Mouse (Mus musculus): ENCODE results near the gene Bcan.

The Bcan gene

DNA sequence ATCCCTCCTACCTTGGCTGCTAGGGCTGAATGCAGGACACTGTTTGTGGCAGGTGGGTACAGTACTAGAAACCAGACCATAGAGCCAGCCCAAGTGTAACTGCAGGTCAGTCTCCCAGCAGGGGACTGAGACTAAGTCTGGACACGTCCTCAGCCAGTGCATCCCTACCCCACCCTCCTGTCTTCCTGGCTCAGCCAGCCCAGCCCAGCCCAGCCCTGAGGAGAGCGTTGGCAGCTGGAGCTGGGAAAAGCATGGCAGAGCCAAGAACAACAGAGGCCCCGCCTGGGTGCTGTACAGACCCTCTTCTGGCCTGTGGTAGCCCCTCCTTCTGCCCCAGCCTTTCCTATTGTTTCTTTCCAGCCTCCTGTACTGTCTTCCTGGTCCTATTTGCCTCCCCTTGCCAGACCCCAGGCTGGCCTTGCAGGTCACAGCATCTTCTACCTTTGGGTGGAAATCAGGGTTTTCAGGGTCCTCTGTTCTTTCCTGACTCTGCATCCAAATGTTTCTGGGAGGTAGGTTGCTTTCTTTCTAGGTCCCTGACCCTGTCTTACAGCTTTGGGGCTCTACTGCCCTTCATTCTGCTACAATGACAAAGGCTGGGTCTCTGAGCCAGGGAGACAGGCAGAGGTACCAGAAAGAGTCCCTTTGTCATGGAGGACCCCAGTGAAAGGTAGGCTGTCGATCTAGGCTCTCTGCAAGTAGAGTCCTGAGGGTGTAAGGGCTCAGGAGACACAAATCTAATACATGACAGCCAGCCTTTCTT lies 55.0 kb downstream of the Bcan start:
- no peak for DNase-seq (ENCODE audit: low spot score in 2 of 2)

- DNase-seq (ENCODE audit: low spot score in 2 of 2), result no peak
Measured at GRCm38 (mm10) chr3:87943586-87943985, 56.4 kb downstream of the Bcan start.

DNA sequence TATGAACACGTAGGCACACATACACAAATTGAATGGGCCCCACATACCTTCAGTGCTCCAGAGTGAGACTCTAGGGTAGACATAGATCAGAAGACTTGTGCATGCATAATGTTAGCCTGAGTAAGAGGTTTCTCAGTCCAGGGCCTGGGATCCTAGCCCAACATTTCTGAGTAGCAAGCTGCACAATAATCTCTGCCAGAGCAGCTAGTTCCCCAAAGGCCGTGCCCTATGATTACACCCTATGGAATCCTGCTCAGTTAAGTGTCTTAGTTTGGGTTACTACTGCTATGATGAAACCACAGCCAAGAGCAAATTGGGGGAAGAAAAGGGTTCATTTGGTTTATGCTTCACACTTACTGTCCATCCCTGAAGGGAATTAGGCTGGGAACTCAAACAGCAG lies 57.6 kb downstream of the Bcan start:
- no peak for DNase-seq (ENCODE audit: low spot score in 2 of 2)

DNA sequence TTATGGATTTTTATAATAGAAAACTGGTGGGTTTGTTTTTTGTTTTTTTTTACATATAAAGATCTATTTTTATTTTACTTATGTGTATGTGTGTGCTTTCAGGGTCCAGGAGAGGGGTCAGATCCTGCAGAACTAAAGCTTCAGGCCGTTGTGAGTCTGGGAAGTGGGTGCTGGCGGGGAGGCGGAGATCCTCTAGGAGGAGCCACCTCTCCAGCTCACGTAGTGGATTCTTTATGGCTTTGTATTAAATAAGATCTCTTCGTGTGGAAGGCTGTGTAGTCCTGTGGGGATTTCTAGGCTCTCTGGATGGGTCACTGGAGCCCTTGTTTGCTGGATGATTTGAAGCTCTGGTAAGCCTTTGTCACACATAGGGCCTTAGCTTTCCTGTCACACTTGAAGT lies 59.4 kb downstream of the Bcan start:
- no peak for DNase-seq (ENCODE audit: low spot score in 2 of 2)

Measured in spleen, postnatal 10 days (tissue).